Mouse (Mus musculus) small intestine, adult 2 months (tissue): Measurements from ENCODE around the gene Jpt2. TPM values are rescaled to one million over a fixed set of nuclear protein-coding genes. Genes with fewer than 3 reads are reported as not detected.
A peak's percentile ranks its signal among the peaks of the same experiment; 100 is the strongest.

Experiments
- H3K27ac ChIP-seq: fragments of 200-500 bp; 2 replicates; pipeline ENCODE4 v1.5.1; 2012; ENCODE audit warnings: low read depth, low read length, control low read depth, inconsistent platforms; ENCODE audit not compliant: insufficient read depth
- H3K27me3 ChIP-seq: fragments of 200-500 bp; 2 replicates; pipeline ENCODE4 v1.6.1; 2012; ENCODE audit warnings: mild to moderate bottlenecking, moderate library complexity, low read length, inconsistent platforms; ENCODE audit not compliant: control insufficient read depth, insufficient read depth
- H3K36me3 ChIP-seq: fragments of 200-500 bp; 2 replicates; pipeline ENCODE4 v1.6.1; 2012; ENCODE audit warnings: mild to moderate bottlenecking, low read length, control low read depth, inconsistent platforms; ENCODE audit not compliant: control insufficient read depth, insufficient read depth
- H3K4me1 ChIP-seq: fragments of 200-500 bp; 2 replicates; pipeline ENCODE4 v1.6.1; 2012; ENCODE audit warnings: low read length, inconsistent platforms, mixed read lengths; ENCODE audit not compliant: control insufficient read depth, insufficient read depth, insufficient read length
- H3K4me3 ChIP-seq: fragments of 200-500 bp; 2 replicates; pipeline ENCODE4 v1.5.1; 2012; ENCODE audit warnings: low read depth, mild to moderate bottlenecking, control low read depth, inconsistent platforms, low read length, moderate library complexity
- CTCF ChIP-seq: fragments of 200-500 bp; IDR thresholded peaks from 2 replicates; pipeline ENCODE4 v1.5.1; 2012; ENCODE audit warnings: low read depth, mild to moderate bottlenecking, control low read depth, inconsistent platforms, low read length, moderate library complexity, mixed read lengths; ENCODE audit not compliant: insufficient replicate concordance, insufficient read length; ENCODE audit errors: extremely low read depth
- POLR2A ChIP-seq: fragments of 200-500 bp; IDR thresholded peaks from 2 replicates; pipeline ENCODE4 v1.6.1; 2012; ENCODE audit warnings: low read depth, mild to moderate bottlenecking, control low read depth, inconsistent platforms, low read length, moderate library complexity
- WGBS: fragments of 180-500 bp; shearing (Covaris S2); methylation state at CpG from one replicate; pipeline ENCODE4 v1.1.7; 2018; 5-methylcytosine and 5-hydroxymethylcytosine counted together
- polyA plus RNA-seq: library from polyadenylated mRNA; depleted of rRNA; stranded (reverse); fragments of >200 nt; gene quantifications from 2 replicates; pipeline ENCODE4 v1.2.3, GENCODE M21; 2012

Jpt2 gene
- polyA plus RNA-seq, 1 experiment: 18.2 TPM

DNA sequence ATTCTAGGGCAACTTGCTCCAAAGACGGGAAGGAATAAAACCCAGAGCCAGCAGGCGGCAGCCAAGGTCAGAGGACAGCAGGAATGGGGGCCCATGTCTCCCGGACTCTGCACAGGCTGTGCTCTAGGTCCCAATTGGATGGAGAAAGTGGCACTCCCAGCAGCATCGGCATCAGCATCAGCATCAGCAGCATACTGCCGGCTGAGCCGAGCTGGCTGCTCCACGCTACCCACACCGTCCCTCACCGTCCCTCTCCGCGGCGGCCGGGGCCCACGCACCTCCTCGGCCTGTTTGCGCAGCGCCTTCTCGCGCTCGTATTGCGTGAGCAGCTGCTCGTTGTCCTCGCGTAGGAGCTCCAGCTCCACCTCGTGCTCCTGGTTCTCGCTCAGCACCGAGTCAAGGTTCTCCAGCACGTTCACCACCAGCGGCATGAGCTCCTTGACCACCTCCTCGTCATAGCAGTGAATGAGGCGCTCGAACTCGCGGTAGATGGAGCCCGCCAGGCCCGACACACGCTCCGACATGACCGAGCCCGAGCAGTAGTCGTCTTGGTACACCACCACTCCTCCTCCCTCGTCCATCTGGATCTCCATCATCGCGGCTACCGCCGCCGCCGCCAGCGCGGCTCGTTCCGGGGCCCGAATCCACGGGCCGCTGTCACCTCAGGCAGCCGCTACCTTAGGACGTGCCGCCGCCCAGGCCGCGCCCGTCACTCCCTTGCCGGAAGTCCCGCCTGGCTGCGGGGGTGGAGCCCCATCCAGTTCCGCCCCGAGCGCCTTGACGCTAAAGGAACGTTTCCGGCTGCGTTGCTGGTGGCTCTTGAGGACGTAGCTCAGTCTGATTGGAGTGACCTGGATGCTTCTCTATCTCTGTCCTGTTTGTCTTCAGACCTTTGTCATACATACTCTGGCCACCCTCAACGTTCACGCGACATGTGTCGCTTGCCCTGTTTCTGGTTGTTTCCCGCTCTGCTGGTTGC is 23.9 kb downstream of the Jpt2 start, which contains the start of gene Mapk8ip3:
Gene Mapk8ip3, minus strand, starts transcription at position 719 of the 979 bp plus-strand sequence.
- under 1% methylated on average over 78 of the region's 78 CpGs for WGBS
- no peaks in the 10 kb centered on the region for H3K27me3 ChIP-seq
- H3K4me3 ChIP-seq: peak within 1 kb of the TSS; percentile 70
- H3K4me1 ChIP-seq: peaks cover 4% of the 10 kb centered on the region; the same call in 1 of the 2 replicates
- no peaks in the 10 kb centered on the region for H3K36me3 ChIP-seq
- peak within 1 kb of the TSS; percentile 82 for H3K27ac ChIP-seq
- peak; percentile 44 for TF ChIP-seq POLR2A
- peak; percentile 37; the same call in 1 of the 2 replicates for TF ChIP-seq CTCF

DNA sequence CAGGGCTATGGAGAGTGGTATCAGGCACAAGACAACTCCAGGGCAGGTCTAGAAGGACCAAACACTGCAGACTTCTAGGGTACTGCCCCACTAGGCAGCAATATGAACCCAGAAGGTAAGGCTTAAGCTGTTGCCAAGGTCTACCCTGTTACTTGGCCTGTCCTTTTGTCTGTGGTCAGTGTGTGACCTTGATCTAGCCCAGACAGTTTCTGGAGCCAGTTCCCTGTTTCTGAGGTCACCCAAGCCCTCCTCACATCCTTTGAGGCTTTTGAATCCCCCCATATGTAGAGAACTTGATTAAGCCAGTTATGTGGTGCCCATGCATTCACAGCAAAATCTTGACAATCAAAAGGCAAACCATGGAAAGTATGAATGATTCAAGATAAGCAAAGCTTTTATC is 24.8 kb downstream of the Jpt2 start:
- Histone ChIP-seq H3K4me3 (no peak overlapping the region; the same call in 1 of the 2 replicates), H3K4me1 (peaks cover 4% of the 10 kb centered on the region; the same call in 1 of the 2 replicates), H3K27me3 (no peaks in the 10 kb centered on the region), H3K36me3 (no peaks in the 10 kb centered on the region), H3K27ac (no peak overlapping the region)
- TF ChIP-seq POLR2A (no peak), CTCF (no peak)

DNA sequence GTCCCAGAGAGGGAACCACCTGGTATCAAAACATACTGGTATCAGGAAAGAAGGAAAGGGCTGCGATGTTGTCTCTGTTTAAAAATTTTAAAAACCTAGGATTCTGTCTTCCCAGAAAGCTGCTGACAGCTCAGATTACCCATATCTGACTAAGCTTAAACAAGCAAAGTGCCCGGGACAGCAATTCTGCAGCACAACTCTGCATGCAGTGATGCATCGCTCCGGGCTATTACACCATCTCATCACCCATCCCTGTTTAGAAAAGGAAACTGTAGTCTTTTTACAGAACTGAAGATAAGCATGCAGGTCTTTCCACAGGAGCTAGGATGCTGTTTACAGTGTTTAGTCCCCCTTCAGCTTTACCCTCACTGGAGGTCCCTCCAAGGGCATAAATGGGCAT is 25.6 kb downstream of the Jpt2 start:
- H3K36me3 ChIP-seq: no peaks in the 10 kb centered on the region
- peaks cover 4% of the 10 kb centered on the region; the same call in 1 of the 2 replicates for H3K4me1 ChIP-seq
- TF ChIP-seq POLR2A: no peak
- no peak for TF ChIP-seq CTCF
- H3K27ac ChIP-seq: no peak overlapping the region
- WGBS: 75% methylated on average over 4 of the region's 4 CpGs
- no peaks in the 10 kb centered on the region for H3K27me3 ChIP-seq
- no peak overlapping the region for H3K4me3 ChIP-seq

- Histone ChIP-seq H3K36me3 (no peaks in the 10 kb centered on the region), H3K4me3 (no peak overlapping the region), H3K27me3 (no peaks in the 10 kb centered on the region), H3K4me1 (peaks cover 4% of the 10 kb centered on the region; the same call in 1 of the 2 replicates), H3K27ac (no peak overlapping the region)
- no peak for TF ChIP-seq CTCF
- no peak for TF ChIP-seq POLR2A
- 66% methylated on average over 4 of the region's 4 CpGs for WGBS
Observed at GRCm38 (mm10) chr17:24933163-24933562, 27.3 kb downstream of the Jpt2 start.

DNA sequence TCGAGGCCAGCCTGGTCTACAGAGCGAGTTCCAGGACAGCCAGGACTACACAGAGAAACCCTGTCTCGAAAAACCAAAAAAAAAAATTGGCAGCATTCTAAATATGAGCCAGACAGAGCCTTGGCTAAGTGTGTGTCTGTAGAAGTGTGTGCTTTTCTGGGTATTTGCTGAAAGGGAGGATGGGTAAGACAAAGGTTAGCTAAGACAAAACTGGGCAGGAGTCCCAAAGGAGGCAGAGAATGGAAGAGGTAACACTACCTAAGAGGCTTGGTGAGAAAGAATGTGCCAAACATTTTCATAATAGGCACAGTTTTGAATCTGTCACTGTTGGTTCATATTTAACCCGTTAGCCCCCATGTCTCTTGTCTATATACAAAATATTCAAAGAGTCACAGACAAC is 28.1 kb downstream of the Jpt2 start:
- Histone ChIP-seq H3K27ac (no peak overlapping the region), H3K36me3 (peaks cover 4% of the 10 kb centered on the region), H3K4me3 (no peak overlapping the region), H3K4me1 (peaks cover 4% of the 10 kb centered on the region; the same call in 1 of the 2 replicates), H3K27me3 (no peaks in the 10 kb centered on the region)
- WGBS: 87% methylated on average over 4 of the region's 4 CpGs
- no peak for TF ChIP-seq CTCF
- TF ChIP-seq POLR2A: no peak

- Histone ChIP-seq H3K27ac (no peak overlapping the region), H3K27me3 (no peaks in the 10 kb centered on the region), H3K4me3 (no peak overlapping the region), H3K4me1 (no peaks in the 10 kb centered on the region), H3K36me3 (peaks cover 23% of the 10 kb centered on the region)
- TF ChIP-seq CTCF (no peak), POLR2A (no peak)
- 79% methylated on average over 1 of the region's 1 CpGs for WGBS
Observed at GRCm38 (mm10) chr17:24929506-24929905, 31.0 kb downstream of the Jpt2 start.

DNA sequence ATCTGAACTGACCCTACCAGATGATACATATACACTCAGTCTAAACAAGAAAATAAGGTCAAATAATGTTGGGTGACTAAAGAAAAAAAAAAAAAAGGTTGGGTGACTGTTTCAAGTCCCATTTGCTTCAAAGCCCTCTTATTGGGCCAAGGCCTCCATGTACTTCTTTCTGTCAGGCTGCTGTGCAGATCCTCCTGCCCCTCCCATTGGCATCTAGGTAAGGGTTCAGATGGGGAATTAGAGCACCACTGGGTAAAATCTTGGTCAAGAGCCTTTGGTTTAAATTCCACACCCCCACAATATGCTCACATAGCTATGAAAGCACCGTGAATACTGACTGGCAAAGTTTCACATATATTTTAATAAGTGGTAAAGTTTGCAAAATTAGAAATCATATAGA is 37.2 kb downstream of the Jpt2 start:
- H3K36me3 ChIP-seq: peaks cover 53% of the 10 kb centered on the region
- no peak overlapping the region for H3K27ac ChIP-seq
- WGBS: 96% methylated on average over 1 of the region's 1 CpGs
- TF ChIP-seq POLR2A (no peak), CTCF (no peak)
- H3K27me3 ChIP-seq: no peaks in the 10 kb centered on the region
- no peak overlapping the region for H3K4me3 ChIP-seq
- H3K4me1 ChIP-seq: no peaks in the 10 kb centered on the region
